Mouse (Mus musculus) liver, embryonic 14.5 days (tissue): Measurements from ENCODE around the gene Cox8b. TPM values are rescaled to one million over a fixed set of nuclear protein-coding genes. Genes with fewer than 3 reads are reported as not detected.
A peak's percentile ranks its signal among the peaks of the same experiment; 100 is the strongest.

ENCODE experiments used
- ATAC-seq: fragments of 200-750 bp; cut with Nextera tagmentation; 2 replicates; pipeline ENCODE4 v1.8.0; 2017; ENCODE audit warnings: moderate number of reproducible peaks, mild to moderate bottlenecking, moderate library complexity; ENCODE audit not compliant: insufficient read depth
- DNase-seq, 3 experiments: peaks; one replicate each; pipeline ENCODE4 v3.0.0-alpha.2; 2012 to 2013; ENCODE audit warnings: low read depth in 3 of 3, low spot score in 3 of 3
- H3K27ac ChIP-seq: fragments of 300-500 bp; sonication (generic); 2 replicates; pipeline ENCODE4 v1.5.1; 2014; ENCODE audit warnings: moderate library complexity, mild to moderate bottlenecking, control low read depth, inconsistent platforms
- H3K27me3 ChIP-seq: fragments of 300-500 bp; sonication (generic); 2 replicates; pipeline ENCODE4 v1.6.1; 2014; ENCODE audit warnings: mild to moderate bottlenecking, low read length, moderate library complexity; ENCODE audit not compliant: control insufficient read depth, insufficient read depth
- H3K36me3 ChIP-seq: fragments of 300-500 bp; sonication (generic); replicated peaks from 2 replicates; pipeline ENCODE4 v1.6.1; 2014; ENCODE audit warnings: low read depth; ENCODE audit not compliant: control insufficient read depth, insufficient read depth
- H3K4me1 ChIP-seq, 2 experiments: fragments of 200-500 bp in 1 of 2; fragments of 300-500 bp in 1 of 2; sonication (generic) in 1 of 2; replicated peaks; 2 replicates each; pipeline ENCODE4 v1.6.1; 2012 to 2014; ENCODE audit warnings: antibody characterized with exemption in 1 of 2, inconsistent platforms in 1 of 2, low read length in 1 of 2; ENCODE audit not compliant: control insufficient read depth in 2 of 2, insufficient read depth in 2 of 2
- H3K4me2 ChIP-seq: fragments of 300-500 bp; sonication (generic); 2 replicates; pipeline ENCODE4 v1.6.1; 2014; ENCODE audit warnings: low read depth, mild to moderate bottlenecking, control low read depth, moderate library complexity
- H3K4me3 ChIP-seq, 2 experiments: fragments of 200-500 bp in 1 of 2; fragments of 300-500 bp in 1 of 2; sonication (generic) in 1 of 2; 2 replicates each; pipeline ENCODE4 v1.5.1; 2012 to 2014; ENCODE audit warnings: low read depth in 2 of 2, low read length in 2 of 2, mild to moderate bottlenecking in 2 of 2, control low read depth in 1 of 2, inconsistent platforms in 1 of 2, moderate library complexity in 1 of 2; ENCODE audit not compliant: insufficient read depth in 1 of 2
- H3K9ac ChIP-seq: fragments of 300-500 bp; sonication (generic); replicated peaks from 2 replicates; pipeline ENCODE4 v1.6.1; 2014; ENCODE audit warnings: mild to moderate bottlenecking, control low read depth, moderate library complexity
- H3K9me3 ChIP-seq: fragments of 300-500 bp; sonication (generic); 2 replicates; pipeline ENCODE4 v1.6.1; 2016; ENCODE audit warnings: low read length, mixed read lengths; ENCODE audit not compliant: control insufficient read depth
- CTCF ChIP-seq: IDR thresholded peaks from 2 replicates; pipeline ENCODE4 v1.5.1; 2016; ENCODE audit warnings: antibody characterized with exemption, low read depth, control low read depth
- EP300 ChIP-seq: IDR thresholded peaks from 2 replicates; pipeline ENCODE4 v1.6.1; 2016; ENCODE audit warnings: antibody characterized with exemption, low read depth
- whole genome bisulfite sequencing: fragments of 180-500 bp; shearing (Covaris S2); extraction: QIAGEN DNeasy Blood & Tissue Kit; methylation state at CpG from one replicate; pipeline ENCODE4 v1.1.7; 2014; ENCODE audit not compliant: insufficient replicate concordance; 5-methylcytosine and 5-hydroxymethylcytosine counted together
- polyA plus RNA-seq, 2 experiments: library from polyadenylated mRNA; depleted of rRNA in 1 of 2; stranded (reverse) in 1 of 2; unstranded in 1 of 2; fragments of >200 nt; fragmentation: Nextera tagmentation in 1 of 2; extraction: Ambion mirVana in 1 of 2; gene quantifications; 2 replicates each; pipeline versions ENCODE4 v1.2.1 to v1.2.3; 2012 to 2014

The Cox8b gene
- polyA plus RNA-seq, 2 experiments, result not detected

- peak overlapping the region; percentile 92 for H3K9ac ChIP-seq
Measured at GRCm38 (mm10) chr7:140882469-140882803, 17.8 kb downstream of the Cox8b start.

GRCm38 (mm10) chr7:140881696-140882468 lies 18.4 kb downstream of the Cox8b start, which contains the start of the genes Psmd13 and Sirt3:
TSS of gene Psmd13 (plus strand) at chr7:140881968.
TSS of gene Sirt3 (minus strand) at chr7:140882309.
- peak within 1 kb of the TSS; percentile 82 for H3K27ac ChIP-seq
- peaks cover 27 to 29% of the 10 kb centered on the region in 2 experiments for H3K4me1 ChIP-seq
- H3K9me3 ChIP-seq, result no peaks in the 10 kb centered on the region
- ATAC-seq (peak; percentile 93), DNase-seq (peak; percentile 90 to 91 (median 91))
- peak within 1 kb of the TSS; percentile 92 for H3K9ac ChIP-seq
- H3K4me3 ChIP-seq, result peak within 1 kb of the TSS; percentile 85 to 93
- WGBS, result under 1% methylated on average over 59 of the region's 59 CpGs
- no peaks in the 10 kb centered on the region for H3K27me3 ChIP-seq
- H3K36me3 ChIP-seq, result peaks cover 15% of the 10 kb centered on the region
- TF ChIP-seq EP300 (no peak), CTCF (no peak)
- H3K4me2 ChIP-seq, result peak within 1 kb of the TSS; percentile 92

More at GRCm38 (mm10) chr7:140882469-140882803, 17.8 kb downstream of the Cox8b start:
- WGBS, result under 1% methylated on average over 12 of the region's 12 CpGs
- Histone ChIP-seq H3K4me1 (peaks cover 27 to 29% of the 10 kb centered on the region in 2 experiments), H3K4me3 (peak overlapping the region; percentile 85 to 93), H3K36me3 (peaks cover 21% of the 10 kb centered on the region), H3K27me3 (no peaks in the 10 kb centered on the region), H3K4me2 (peak overlapping the region; percentile 92), H3K9me3 (no peaks in the 10 kb centered on the region), H3K27ac (peak overlapping the region; percentile 64)
- DNase-seq (no peak), ATAC-seq (peak; percentile 18)
- no peak for TF ChIP-seq EP300
- no peak for TF ChIP-seq CTCF

- peak overlapping the region; percentile 75 for H3K9ac ChIP-seq
- ATAC-seq, result no peak
- DNase-seq, result no peak
- TF ChIP-seq EP300 (no peak), CTCF (no peak)
- peaks cover 13% of the 10 kb centered on the region for H3K36me3 ChIP-seq
- no peaks in the 10 kb centered on the region for H3K9me3 ChIP-seq
- H3K27me3 ChIP-seq, result no peaks in the 10 kb centered on the region
- peak overlapping the region; percentile 85 to 93 for H3K4me3 ChIP-seq
- WGBS, result 6% methylated on average over 8 of the region's 8 CpGs
- H3K4me2 ChIP-seq, result peak overlapping the region; percentile 92
- peaks cover 27 to 29% of the 10 kb centered on the region in 2 experiments for H3K4me1 ChIP-seq
- peak overlapping the region; percentile 48 for H3K27ac ChIP-seq
Measured at GRCm38 (mm10) chr7:140880865-140881515, 19.3 kb downstream of the Cox8b start.

DNA sequence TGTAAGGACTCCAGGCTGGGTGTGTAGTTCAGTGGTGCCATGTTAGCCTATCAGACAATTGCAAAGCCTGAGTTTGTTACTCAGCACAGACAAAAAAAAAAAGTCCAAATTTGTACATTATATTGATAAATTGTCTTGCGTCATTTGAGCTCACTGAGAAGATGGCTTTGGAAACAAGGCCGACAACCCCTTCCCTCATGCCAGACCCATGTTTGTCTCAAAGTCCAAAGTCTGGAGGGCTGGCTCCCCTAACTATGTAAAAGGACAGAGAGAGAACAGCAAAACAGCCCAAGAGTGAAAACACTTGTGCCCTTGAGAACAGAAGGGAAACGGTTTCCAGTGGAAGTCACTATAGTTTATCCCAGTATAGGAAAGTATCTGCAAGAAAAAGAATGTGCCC lies 19.8 kb downstream of the Cox8b start:
- Histone ChIP-seq H3K27me3 (no peaks in the 10 kb centered on the region), H3K4me3 (peak overlapping the region in 1 of 2 experiments; percentile 93; a peak in 2 of 4 replicates), H3K27ac (peak overlapping the region; percentile 48), H3K9ac (peak overlapping the region; percentile 28), H3K36me3 (peaks cover 15% of the 10 kb centered on the region), H3K4me2 (peak overlapping the region; percentile 92), H3K4me1 (peaks cover 27 to 29% of the 10 kb centered on the region in 2 experiments), H3K9me3 (no peaks in the 10 kb centered on the region)
- no peak for TF ChIP-seq CTCF
- no peak for TF ChIP-seq EP300
- DNase-seq (peak in 1 of 3 experiments; percentile 10), ATAC-seq (no peak)
- 52% methylated on average over 3 of the region's 3 CpGs for WGBS

DNA sequence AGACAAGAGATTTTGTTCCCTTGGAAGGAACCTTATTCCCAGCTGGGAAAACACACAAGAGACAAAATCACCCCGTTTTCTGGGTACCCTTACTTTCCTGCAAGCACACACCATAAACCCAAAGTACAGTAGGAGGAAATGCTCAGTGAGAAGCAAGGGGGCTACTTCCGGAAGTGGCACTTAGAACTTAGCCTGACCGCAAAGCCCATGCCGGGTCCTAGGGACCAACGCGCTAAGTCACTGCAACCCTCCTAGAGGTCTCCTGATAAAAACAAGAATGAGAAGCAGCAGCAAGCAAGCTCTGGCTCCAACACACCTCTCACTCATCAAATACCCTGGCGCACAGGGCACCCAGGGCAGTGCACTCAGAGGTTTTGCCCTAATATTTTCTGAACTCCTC lies 20.9 kb downstream of the Cox8b start:
- 25% methylated on average over 7 of the region's 7 CpGs for WGBS
- H3K27me3 ChIP-seq, result no peaks in the 10 kb centered on the region
- H3K27ac ChIP-seq, result no peak overlapping the region; the same call in 1 of the 2 replicates
- peaks cover 27 to 31% of the 10 kb centered on the region in 2 experiments for H3K4me1 ChIP-seq
- peaks cover 12% of the 10 kb centered on the region; the same call in 1 of the 2 replicates for H3K36me3 ChIP-seq
- no peak for DNase-seq
- H3K9ac ChIP-seq, result peak overlapping the region; percentile 7; the same call in 1 of the 2 replicates
- TF ChIP-seq EP300, result no peak
- TF ChIP-seq CTCF, result no peak
- no peaks in the 10 kb centered on the region for H3K9me3 ChIP-seq
- H3K4me2 ChIP-seq, result peak overlapping the region; percentile 92
- no peak overlapping the region for H3K4me3 ChIP-seq
- ATAC-seq, result no peak
